Mouse (Mus musculus): ENCODE results near the gene Phf2. TPM values are rescaled to one million over a fixed set of nuclear protein-coding genes. Genes with fewer than 3 reads are reported as not detected.
A peak's percentile ranks its signal among the peaks of the same experiment; 100 is the strongest.

The Phf2 gene
- polyA plus RNA-seq, 1 experiment from 2014 or later: 11.6 TPM

DNA sequence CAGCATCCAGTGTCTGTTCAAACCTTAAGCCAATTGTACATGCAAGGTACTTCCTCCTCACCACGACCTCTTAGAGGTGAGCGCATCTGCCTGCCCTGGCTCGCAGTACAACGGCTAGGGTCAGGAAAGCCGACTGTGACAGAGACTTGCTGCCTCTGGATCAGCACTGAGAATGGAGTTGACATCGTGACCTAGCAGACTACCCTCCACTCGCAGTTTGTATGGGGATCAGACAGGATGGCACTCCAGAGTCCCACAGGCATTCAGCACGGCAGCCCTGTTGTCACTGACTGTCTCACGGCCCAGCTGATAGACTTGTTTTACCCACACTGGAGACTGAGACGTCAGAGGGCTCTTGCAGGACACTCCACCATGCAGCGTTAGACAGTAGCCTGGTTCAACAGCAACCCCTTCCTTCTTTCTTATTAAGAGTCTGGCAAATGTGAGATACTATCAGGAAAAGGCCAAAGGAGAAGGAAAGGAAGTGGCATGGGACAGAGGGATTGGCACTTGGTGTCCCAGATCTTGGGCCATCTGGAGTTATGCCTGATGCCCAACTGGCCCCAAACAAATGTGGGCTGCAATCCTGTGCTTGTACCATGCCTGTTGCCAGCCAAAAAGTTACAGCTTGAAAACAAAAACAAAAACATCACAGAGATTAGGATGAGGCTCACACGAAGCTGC, 6.1 kb downstream of the Phf2 start:
- DNase-seq (ENCODE audit: low spot score) (no peak), ATAC-seq (ENCODE audit: low read depth) (no peak)
- WGBS: 73% methylated on average over 12 of the region's 12 CpGs
- H3K27me3 ChIP-seq (replicated peaks; ENCODE audit: control insufficient read depth, insufficient read depth, low read length): no peaks in the 10 kb centered on the region
- peaks cover 32% of the 10 kb centered on the region for H3K4me1 ChIP-seq (ENCODE audit: control insufficient read depth, insufficient read depth, low read length)
- no peaks in the 10 kb centered on the region for H3K36me3 ChIP-seq (ENCODE audit: control insufficient read depth, insufficient read depth, low read length)
- no peaks in the 10 kb centered on the region for H3K9me3 ChIP-seq (ENCODE audit: control insufficient read depth, low read length)
- H3K4me3 ChIP-seq (ENCODE audit: low read depth, low read length): no peak overlapping the region
- no peak overlapping the region for H3K4me2 ChIP-seq (ENCODE audit: low read depth, low read length)
- no peak overlapping the region; the same call in 1 of the 2 replicates for H3K27ac ChIP-seq (replicated peaks; ENCODE audit: low read depth, low read length)
- H3K9ac ChIP-seq (ENCODE audit: low read depth, low read length): no peak overlapping the region

DNA sequence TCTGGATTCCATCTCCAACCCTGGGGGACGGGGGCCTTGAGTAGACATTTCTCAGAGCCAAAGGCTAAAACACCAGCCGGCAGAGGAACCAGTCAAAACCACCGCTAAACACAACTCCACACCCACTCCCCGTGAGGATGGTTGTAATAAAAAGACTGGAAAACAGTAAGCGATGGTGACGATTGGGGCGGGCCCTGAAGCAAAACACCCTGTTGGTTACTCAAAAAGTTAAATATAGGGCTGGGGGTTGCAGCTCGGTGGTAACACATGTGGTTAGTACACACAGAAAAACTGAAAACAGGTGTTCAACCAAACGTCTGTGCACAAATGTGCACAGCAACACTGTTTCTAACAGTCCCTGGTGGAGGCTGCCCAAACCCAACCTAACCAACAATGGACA, 7.4 kb downstream of the Phf2 start:
- WGBS: 26% methylated on average over 9 of the region's 9 CpGs
- Histone ChIP-seq H3K4me3 (ENCODE audit: low read depth, low read length) (no peak overlapping the region), H3K27ac (replicated peaks; ENCODE audit: low read depth, low read length) (peak overlapping the region; percentile 81), H3K9me3 (ENCODE audit: control insufficient read depth, low read length) (no peaks in the 10 kb centered on the region), H3K4me2 (ENCODE audit: low read depth, low read length) (peak overlapping the region; percentile 18; the same call in 1 of the 2 replicates), H3K27me3 (replicated peaks; ENCODE audit: control insufficient read depth, insufficient read depth, low read length) (no peaks in the 10 kb centered on the region), H3K36me3 (ENCODE audit: control insufficient read depth, insufficient read depth, low read length) (no peaks in the 10 kb centered on the region), H3K4me1 (ENCODE audit: control insufficient read depth, insufficient read depth, low read length) (peaks cover 28% of the 10 kb centered on the region), H3K9ac (ENCODE audit: low read depth, low read length) (no peak overlapping the region)
- DNase-seq (ENCODE audit: low spot score) (peak; percentile 64), ATAC-seq (ENCODE audit: low read depth) (no peak)

DNA sequence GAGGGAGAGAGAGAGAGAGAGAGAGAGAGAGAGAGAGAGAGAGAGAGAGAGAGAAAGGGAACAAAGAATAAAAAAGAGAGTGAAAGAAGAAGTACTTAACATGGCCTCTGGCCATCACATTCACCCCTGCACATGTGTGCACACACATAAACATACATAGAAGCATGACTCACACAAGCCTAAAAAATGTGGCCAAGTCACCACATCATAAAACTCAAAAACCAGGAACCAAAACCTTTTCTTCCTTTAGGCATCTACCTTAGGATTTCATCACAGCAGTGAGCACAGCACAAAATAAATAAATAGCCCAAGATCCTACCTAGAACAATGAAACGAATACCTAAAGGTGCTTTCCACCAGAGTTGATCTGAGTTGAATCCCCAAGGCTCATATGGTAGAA, 9.0 kb downstream of the Phf2 start:
- no peak overlapping the region for H3K4me2 ChIP-seq (ENCODE audit: low read depth, low read length)

DNA sequence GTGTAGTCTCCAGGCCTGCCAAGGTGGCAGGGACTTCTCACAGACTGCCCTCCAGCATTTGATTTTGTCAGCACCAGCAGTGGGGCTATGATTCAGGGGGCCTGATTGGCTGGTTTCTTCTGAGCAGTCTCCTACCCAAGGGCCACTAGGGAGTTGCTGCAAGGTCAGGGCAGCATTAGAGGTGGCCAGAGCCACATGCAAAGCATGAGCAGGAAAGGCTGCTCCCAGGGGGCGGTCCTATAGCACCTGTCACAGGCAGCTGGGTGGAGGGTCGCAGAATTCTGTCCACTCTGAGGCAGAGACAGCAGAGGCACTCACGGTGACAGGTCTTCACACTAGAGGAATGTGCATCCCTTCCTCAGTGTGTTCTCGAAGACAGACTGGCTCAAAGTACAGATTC, 12.1 kb downstream of the Phf2 start:
- no peak for DNase-seq (ENCODE audit: low spot score)

More for the DNA sequence above, 9.0 kb downstream of the Phf2 start:
- Histone ChIP-seq H3K27ac (replicated peaks; ENCODE audit: low read depth, low read length) (no peak overlapping the region), H3K9me3 (ENCODE audit: control insufficient read depth, low read length) (no peaks in the 10 kb centered on the region), H3K27me3 (replicated peaks; ENCODE audit: control insufficient read depth, insufficient read depth, low read length) (no peaks in the 10 kb centered on the region), H3K4me3 (ENCODE audit: low read depth, low read length) (no peak overlapping the region), H3K9ac (ENCODE audit: low read depth, low read length) (no peak overlapping the region), H3K4me1 (ENCODE audit: control insufficient read depth, insufficient read depth, low read length) (peaks cover 36% of the 10 kb centered on the region), H3K36me3 (ENCODE audit: control insufficient read depth, insufficient read depth, low read length) (no peaks in the 10 kb centered on the region)
- ATAC-seq (ENCODE audit: low read depth) (no peak), DNase-seq (ENCODE audit: low spot score) (no peak)
- WGBS: 96% methylated on average over 1 of the region's 1 CpGs

DNA sequence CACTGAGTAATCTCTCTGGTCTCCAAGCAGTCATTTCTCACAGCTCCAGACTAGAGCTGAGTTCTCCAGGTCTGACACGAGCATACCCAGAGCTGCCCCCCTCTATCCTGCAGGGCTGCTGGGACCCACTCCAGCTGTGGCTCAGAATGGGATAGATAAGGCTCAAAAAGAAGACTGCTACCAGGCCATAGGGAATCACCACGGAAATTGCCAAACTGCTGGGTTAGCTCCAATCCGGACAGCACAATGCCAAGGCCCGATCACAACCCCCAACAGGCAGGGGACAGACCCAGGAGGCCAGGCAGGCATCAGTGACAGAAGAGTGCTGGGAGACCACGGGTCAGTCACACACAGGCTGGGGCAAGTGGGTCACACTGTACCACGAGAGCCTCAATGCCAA, 12.9 kb downstream of the Phf2 start:
- WGBS: 62% methylated on average over 6 of the region's 6 CpGs
- H3K27ac ChIP-seq (replicated peaks; ENCODE audit: low read depth, low read length): no peak overlapping the region
- DNase-seq (ENCODE audit: low spot score) (no peak), ATAC-seq (ENCODE audit: low read depth) (no peak)
- H3K4me2 ChIP-seq (ENCODE audit: low read depth, low read length): no peak overlapping the region
- H3K36me3 ChIP-seq (ENCODE audit: control insufficient read depth, insufficient read depth, low read length): no peaks in the 10 kb centered on the region
- H3K9ac ChIP-seq (ENCODE audit: low read depth, low read length): 0 out of 2 replicates have a peak overlapping the region, but pooled peaks have one; percentile 25
- no peak overlapping the region for H3K4me3 ChIP-seq (ENCODE audit: low read depth, low read length)
- no peaks in the 10 kb centered on the region for H3K9me3 ChIP-seq (ENCODE audit: control insufficient read depth, low read length)
- peaks cover 28% of the 10 kb centered on the region for H3K4me1 ChIP-seq (ENCODE audit: control insufficient read depth, insufficient read depth, low read length)
- no peaks in the 10 kb centered on the region for H3K27me3 ChIP-seq (replicated peaks; ENCODE audit: control insufficient read depth, insufficient read depth, low read length)

More for the DNA sequence above, 12.1 kb downstream of the Phf2 start:
- H3K36me3 ChIP-seq (ENCODE audit: control insufficient read depth, insufficient read depth, low read length): no peaks in the 10 kb centered on the region
- no peak overlapping the region for H3K4me2 ChIP-seq (ENCODE audit: low read depth, low read length)
- H3K27ac ChIP-seq (replicated peaks; ENCODE audit: low read depth, low read length): no peak overlapping the region
- no peak overlapping the region for H3K4me3 ChIP-seq (ENCODE audit: low read depth, low read length)
- H3K9me3 ChIP-seq (ENCODE audit: control insufficient read depth, low read length): no peaks in the 10 kb centered on the region
- H3K27me3 ChIP-seq (replicated peaks; ENCODE audit: control insufficient read depth, insufficient read depth, low read length): no peaks in the 10 kb centered on the region
- no peak for ATAC-seq (ENCODE audit: low read depth)
- 55% methylated on average over 4 of the region's 4 CpGs for WGBS
- H3K4me1 ChIP-seq (ENCODE audit: control insufficient read depth, insufficient read depth, low read length): peaks cover 30% of the 10 kb centered on the region
- no peak overlapping the region for H3K9ac ChIP-seq (ENCODE audit: low read depth, low read length)

DNA sequence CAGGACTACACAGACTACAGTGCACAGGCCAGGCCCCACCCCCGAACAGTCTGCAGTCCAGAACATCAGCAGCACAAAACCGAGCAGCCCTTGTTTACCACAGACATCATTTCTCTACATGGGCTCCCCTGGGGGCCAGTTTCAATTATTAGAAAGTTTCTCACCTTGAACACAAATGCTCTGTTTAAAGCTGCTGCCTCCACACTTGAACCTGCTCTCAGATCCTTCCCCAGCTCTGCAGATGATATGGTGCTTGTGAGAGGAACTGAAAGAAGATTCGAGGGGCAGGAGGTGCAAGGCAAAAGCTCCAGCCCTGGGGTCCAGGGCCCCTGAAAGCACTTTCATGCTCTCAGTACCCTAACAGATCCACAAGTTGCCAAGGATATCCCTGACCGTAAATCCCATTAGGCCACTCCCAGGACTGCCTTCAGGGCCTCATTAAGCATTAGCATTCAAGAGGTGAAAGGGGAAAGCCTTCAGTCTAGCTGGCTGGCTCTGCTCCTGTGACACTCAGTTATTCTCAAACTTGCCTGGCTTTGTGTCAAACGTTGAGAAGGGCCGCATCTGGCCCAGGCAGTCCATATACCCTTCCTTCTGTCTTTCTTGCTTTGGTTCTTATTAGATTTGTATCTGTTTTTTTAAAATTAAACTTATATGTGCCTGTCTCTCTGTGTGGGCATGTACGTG, 13.5 kb downstream of the Phf2 start:
- ATAC-seq (ENCODE audit: low read depth) (no peak), DNase-seq (ENCODE audit: low spot score) (no peak)
- H3K36me3 ChIP-seq (ENCODE audit: control insufficient read depth, insufficient read depth, low read length): no peaks in the 10 kb centered on the region
- 47% methylated on average over 7 of the region's 7 CpGs for WGBS
- H3K9ac ChIP-seq (ENCODE audit: low read depth, low read length): no peak overlapping the region
- H3K4me1 ChIP-seq (ENCODE audit: control insufficient read depth, insufficient read depth, low read length): peaks cover 27% of the 10 kb centered on the region
- H3K4me3 ChIP-seq (ENCODE audit: low read depth, low read length): no peak overlapping the region
- no peaks in the 10 kb centered on the region for H3K9me3 ChIP-seq (ENCODE audit: control insufficient read depth, low read length)
- H3K27ac ChIP-seq (replicated peaks; ENCODE audit: low read depth, low read length): no peak overlapping the region
- no peak overlapping the region for H3K4me2 ChIP-seq (ENCODE audit: low read depth, low read length)
- H3K27me3 ChIP-seq (replicated peaks; ENCODE audit: control insufficient read depth, insufficient read depth, low read length): no peaks in the 10 kb centered on the region

DNA sequence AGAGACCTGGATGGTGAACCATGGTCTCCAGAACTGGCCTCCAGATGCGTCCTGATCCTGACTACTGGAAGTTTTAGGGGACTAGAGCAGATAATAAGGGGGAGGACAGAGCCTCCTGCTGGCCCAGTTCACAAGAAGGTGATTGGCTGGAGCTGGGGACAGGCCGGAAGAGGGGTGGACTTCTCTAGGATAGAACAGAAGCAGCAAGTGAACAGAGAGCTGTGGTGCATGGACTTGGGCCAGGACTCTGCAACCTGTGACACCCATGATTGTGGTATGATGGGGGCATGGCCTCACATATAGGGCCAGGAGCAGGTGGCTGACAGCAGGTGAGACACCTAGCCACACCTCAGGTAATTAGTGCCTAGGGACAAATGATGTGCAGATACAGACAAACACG, 17.0 kb downstream of the Phf2 start:
- ATAC-seq (ENCODE audit: low read depth) (peak; percentile 24; the same call in 1 of the 2 replicates), DNase-seq (ENCODE audit: low spot score) (no peak)
- Histone ChIP-seq H3K36me3 (ENCODE audit: control insufficient read depth, insufficient read depth, low read length) (no peaks in the 10 kb centered on the region), H3K4me1 (ENCODE audit: control insufficient read depth, insufficient read depth, low read length) (peaks cover 35% of the 10 kb centered on the region), H3K27ac (replicated peaks; ENCODE audit: low read depth, low read length) (peak overlapping the region; percentile 40), H3K4me2 (ENCODE audit: low read depth, low read length) (no peak overlapping the region), H3K9ac (ENCODE audit: low read depth, low read length) (no peak overlapping the region), H3K27me3 (replicated peaks; ENCODE audit: control insufficient read depth, insufficient read depth, low read length) (no peaks in the 10 kb centered on the region), H3K9me3 (ENCODE audit: control insufficient read depth, low read length) (no peaks in the 10 kb centered on the region), H3K4me3 (ENCODE audit: low read depth, low read length) (no peak overlapping the region)
- 50% methylated on average over 3 of the region's 3 CpGs for WGBS

DNA sequence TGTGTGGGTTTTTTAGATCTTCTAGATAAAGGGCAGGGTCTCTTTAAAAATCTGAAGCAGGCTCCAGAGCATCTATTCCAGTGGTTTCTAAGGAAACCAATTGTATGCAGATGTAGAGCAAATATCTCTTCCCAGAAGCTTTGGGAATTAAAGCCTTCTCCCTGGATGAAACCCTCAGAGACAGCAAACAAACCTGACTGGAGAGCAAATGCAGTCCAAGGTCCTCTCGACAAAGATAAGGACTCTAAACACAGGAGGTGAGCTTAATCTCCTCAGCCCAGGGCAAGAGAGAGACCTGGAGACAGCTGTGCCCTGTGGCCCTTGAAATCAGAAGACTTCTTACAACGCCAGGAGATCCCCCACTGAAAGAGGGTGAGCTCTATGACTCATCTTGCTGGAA, 17.4 kb downstream of the Phf2 start:
- H3K4me1 ChIP-seq (ENCODE audit: control insufficient read depth, insufficient read depth, low read length): peaks cover 31% of the 10 kb centered on the region

More for the DNA sequence above, 17.4 kb downstream of the Phf2 start:
- Histone ChIP-seq H3K4me3 (ENCODE audit: low read depth, low read length) (no peak overlapping the region), H3K36me3 (ENCODE audit: control insufficient read depth, insufficient read depth, low read length) (no peaks in the 10 kb centered on the region), H3K27me3 (replicated peaks; ENCODE audit: control insufficient read depth, insufficient read depth, low read length) (no peaks in the 10 kb centered on the region), H3K9me3 (ENCODE audit: control insufficient read depth, low read length) (no peaks in the 10 kb centered on the region), H3K27ac (replicated peaks; ENCODE audit: low read depth, low read length) (peak overlapping the region; percentile 40; the same call in 1 of the 2 replicates), H3K9ac (ENCODE audit: low read depth, low read length) (no peak overlapping the region), H3K4me2 (ENCODE audit: low read depth, low read length) (no peak overlapping the region)
- 17% methylated on average over 2 of the region's 2 CpGs for WGBS
- ATAC-seq (ENCODE audit: low read depth) (no peak), DNase-seq (ENCODE audit: low spot score) (peak; percentile 44)

Data from embryonic facial prominence, embryonic 14.5 days (tissue).